ENCODE assay signal across 11 mouse cellular contexts in the genomic region with DNA sequence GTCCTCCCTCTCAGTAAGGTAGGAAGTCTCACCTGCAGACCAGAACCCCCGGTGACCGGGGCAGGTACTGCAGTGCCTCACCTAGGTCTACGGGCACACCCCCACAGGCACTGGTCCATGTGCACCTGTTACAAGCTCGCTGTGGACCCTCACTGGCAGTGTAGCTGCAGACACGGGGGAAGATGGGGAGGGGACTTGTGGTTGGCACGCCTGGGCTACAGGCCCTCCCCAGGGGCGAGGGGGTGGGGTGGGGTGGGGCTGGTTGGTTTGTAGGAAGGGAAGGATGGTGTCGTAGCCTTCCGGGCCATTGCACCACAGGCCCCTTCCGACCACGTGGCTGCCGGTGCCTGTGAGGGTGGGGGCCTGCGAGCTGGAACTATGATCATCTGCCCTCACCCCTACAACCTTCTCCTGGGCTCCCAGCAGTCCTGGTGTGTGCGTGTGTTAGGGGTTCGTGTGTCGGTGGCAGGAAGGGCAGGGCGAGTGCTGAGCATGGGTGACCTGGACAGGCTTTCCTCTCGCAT. TPM values are rescaled to one million over a fixed set of nuclear protein-coding genes. Genes with fewer than 3 reads are reported as not detected.
DNase-seq lines count a peak whose midpoint lies in the region; ATAC-seq and TF ChIP-seq lines count a peak whose summit lies in the region.
"Had no signal": no experiment of that assay in that cellular context is flagged by ENCODE, and none has a peak within 500 bp of the region (broad histone marks: within the 10 kb centered on the region; RNA-seq: fewer than 3 reads in every experiment).

No protein-coding gene starts in this region.

- peak overlapping the region; percentile 47 for H3K4me3 ChIP-seq in lung, adult 2 months (replicated peaks; ENCODE audit: extremely low read depth, low read depth, low read length)
- H3K4me3 ChIP-seq: heart, embryonic 13.5 days; limb, embryonic 13.5 days had no signal

- no peaks in the 10 kb centered on the region for H3K4me1 ChIP-seq in lung, adult 2 months (ENCODE audit: control insufficient read depth, insufficient read depth, low read length)
- H3K4me1 ChIP-seq: limb, embryonic 13.5 days had no signal

- peak; percentile 45 for ATAC-seq in neutrophil, adult 5-6 weeks (ENCODE audit: extremely low read depth, insufficient number of reproducible peaks, low FRiP score, poor library complexity, severe bottlenecking)

- intact Hi-C loops in left cerebral cortex, postnatal 25 days (cut with DNase I) = no loop called here

- no peak for TF ChIP-seq POLR2A in lung, adult 2 months (IDR thresholded peaks at IDR 0.05; ENCODE audit: borderline replicate concordance, extremely low read depth, low read depth, low read length)

- DNase-seq in lung, adult 2 months = no peak
- no peak for DNase-seq in lung, postnatal 10 days
- peak; percentile 89 for DNase-seq in induced T-regulatory cell, adult 2 months (ENCODE audit: low read depth)
- DNase-seq in thymus, postnatal 25 days = peak; percentile 74
- DNase-seq in adrenal gland, postnatal 25 days = no peak
- DNase-seq in frontal cortex, postnatal 10 days (ENCODE audit: low spot score in 2 of 2) = no peak
- no peak for DNase-seq in left cerebral cortex, postnatal 25 days (ENCODE audit: low spot score in 2 of 2)
- DNase-seq: right cerebral cortex, postnatal 14 days had no signal

- TF ChIP-seq CTCF in lung, adult 2 months (IDR thresholded peaks at IDR 0.05; ENCODE audit: insufficient read depth, low read length) = no peak

- WGBS in lung, adult 2 months = 68% methylated on average over 18 of the region's 18 CpGs

RNA-seq across cellular contexts. Expression of a gene that starts 1.2 kb away (rescaled TPM):
- 1.0 and 1.3 TPM in 2 replicates for polyA plus RNA-seq in lung, adult 2 months (2012; rRNA removed)
- total RNA-seq in neutrophil, adult 5-6 weeks (2017) = 95.2 and 98.0 TPM in 2 replicates
- not detected in 2 replicates for total RNA-seq in adrenal gland, postnatal 25 days (2021)
- under 1 TPM in 1 of 2 experiments, not detected in 1; 0.16 TPM for total RNA-seq in left cerebral cortex, postnatal 25 days (2021)
- polyA plus RNA-seq: heart, embryonic 13.5 days had no signal

RNA-seq across cellular contexts. Expression of a gene that starts 19.4 kb away (rescaled TPM):
- 23.3 and 26.2 TPM in 2 replicates for polyA plus RNA-seq in lung, adult 2 months (2012; rRNA removed)
- total RNA-seq in neutrophil, adult 5-6 weeks (2017) = 1.7 and 2.2 TPM in 2 replicates
- 3.0 and 4.1 TPM in 2 replicates for total RNA-seq in adrenal gland, postnatal 25 days (2021)
- 1 to 10 TPM; 3.9 to 6.1 TPM for total RNA-seq in left cerebral cortex, postnatal 25 days (2021)

RNA-seq across cellular contexts. Expression of a gene that starts 19.9 kb away (rescaled TPM):
- 3.5 and 4.9 TPM in 2 replicates for polyA plus RNA-seq in lung, adult 2 months (2012; rRNA removed)
- 0.12 TPM in 1 of 2 replicates, not detected in the other for total RNA-seq in neutrophil, adult 5-6 weeks (2017)
- total RNA-seq in adrenal gland, postnatal 25 days (2021) = 0.09 TPM in 1 of 2 replicates, not detected in the other
- total RNA-seq in left cerebral cortex, postnatal 25 days (2021) = under 1 TPM; 0.23 to 0.25 TPM

RNA-seq across cellular contexts. Expression of a gene that starts 50.9 kb away (rescaled TPM):
- polyA plus RNA-seq in lung, adult 2 months (2012; rRNA removed) = 72.8 and 78.3 TPM in 2 replicates
- 23.5 and 24.8 TPM in 2 replicates for total RNA-seq in neutrophil, adult 5-6 weeks (2017)
- total RNA-seq in adrenal gland, postnatal 25 days (2021) = 15.6 and 15.8 TPM in 2 replicates
- 10 to 100 TPM; 34.5 to 35.6 TPM for total RNA-seq in left cerebral cortex, postnatal 25 days (2021)

Comparison
In these comparisons a context has a peak if more than half of its experiments do, and no peak if none do; other contexts are left out.
1. DNase-seq: peak in induced T-regulatory cell, adult 2 months (single experiment) and thymus, postnatal 25 days (single experiment); none in lung, adult 2 months (single experiment), lung, postnatal 10 days (single experiment), adrenal gland, postnatal 25 days (single experiment), frontal cortex, postnatal 10 days (0 of 2) and left cerebral cortex, postnatal 25 days (0 of 2).
2. RNA of a gene that starts 1.2 kb away (total RNA-seq): 95.2 to 98.0 TPM in neutrophil, adult 5-6 weeks; 0.16 TPM in left cerebral cortex, postnatal 25 days and not detected in adrenal gland, postnatal 25 days; every median in the first group is over 10 times any median in the second.